Comparison of ENCODE assay signal across 8 mouse cellular contexts in the genomic region with DNA sequence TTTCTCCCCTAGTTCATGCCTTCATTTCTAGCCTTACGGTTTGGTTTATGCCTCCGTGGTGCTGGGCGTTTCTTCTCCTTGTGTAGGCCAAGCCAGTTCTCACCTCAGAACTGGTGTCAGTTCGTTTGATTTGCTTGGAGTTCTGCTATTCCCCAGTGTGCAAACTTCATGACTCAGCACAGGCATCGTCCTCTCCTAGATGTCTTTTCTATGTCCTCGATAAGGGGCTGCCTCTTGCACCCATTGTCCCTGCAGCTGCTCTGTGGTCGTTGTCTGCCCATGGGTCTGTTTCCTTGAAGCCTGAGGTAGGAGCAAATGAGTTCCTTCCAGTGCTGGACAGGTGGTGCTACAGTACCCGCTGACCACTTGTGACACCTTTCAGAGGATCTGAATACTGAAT. TPM values are rescaled to one million over a fixed set of nuclear protein-coding genes. Genes with fewer than 3 reads are reported as not detected.
DNase-seq lines count a peak whose midpoint lies in the region; ATAC-seq and TF ChIP-seq lines count a peak whose summit lies in the region.

No protein-coding gene starts in this region.

- peaks cover 4% of the 10 kb centered on the region; the same call in 1 of the 2 replicates for H3K36me3 ChIP-seq in heart, embryonic 11.5 days (ENCODE audit: control insufficient read depth, insufficient read depth, low read length)
- peaks cover 20% of the 10 kb centered on the region for H3K36me3 ChIP-seq in forebrain, embryonic 12.5 days (replicated peaks)
- H3K36me3 ChIP-seq in limb, embryonic 14.5 days (ENCODE audit: control insufficient read depth, insufficient read depth, low read length), result peaks cover 20% of the 10 kb centered on the region
- peaks cover 14% of the 10 kb centered on the region for H3K36me3 ChIP-seq in neural tube, embryonic 15.5 days

- ATAC-seq in heart, embryonic 11.5 days (replicated peaks; ENCODE audit: insufficient number of reproducible peaks, low FRiP score, low TSS enrichment), result no peak
- ATAC-seq in forebrain, embryonic 12.5 days (ENCODE audit: low FRiP score), result no peak
- ATAC-seq in limb, embryonic 14.5 days (ENCODE audit: low FRiP score, low read depth), result no peak
- ATAC-seq in neural tube, embryonic 15.5 days (ENCODE audit: low FRiP score), result peak; percentile 7

- peak overlapping the region; percentile 81 for H3K27ac ChIP-seq in heart, embryonic 11.5 days (ENCODE audit: low read depth, low read length)
- H3K27ac ChIP-seq in forebrain, embryonic 12.5 days, result peak overlapping the region; percentile 86; the same call in 1 of the 2 replicates
- H3K27ac ChIP-seq in limb, embryonic 14.5 days (replicated peaks; ENCODE audit: low read depth, low read length), result peak overlapping the region; percentile 92
- H3K27ac ChIP-seq in neural tube, embryonic 15.5 days (replicated peaks), result peak overlapping the region; percentile 96

- DNase-seq in heart, postnatal 14 days, result no peak
- DNase-seq in ES-CJ7 (ENCODE audit: low read depth, low spot score), result peak; percentile 22
- DNase-seq in limb, embryonic 14.5 days (ENCODE audit: low spot score), result no peak
- no peak for DNase-seq in urinary bladder, postnatal 4 days (ENCODE audit: low spot score in 2 of 2)
- DNase-seq in ovary, postnatal 14 days (ENCODE audit: low spot score), result no peak

- peak overlapping the region; percentile 85 for H3K4me3 ChIP-seq in heart, embryonic 11.5 days (ENCODE audit: low read depth, low read length)
- H3K4me3 ChIP-seq in forebrain, embryonic 12.5 days (replicated peaks), result peak overlapping the region; percentile 77
- peak overlapping the region; percentile 74 for H3K4me3 ChIP-seq in limb, embryonic 14.5 days (replicated peaks; ENCODE audit: low read length)
- H3K4me3 ChIP-seq in neural tube, embryonic 15.5 days (replicated peaks), result peak overlapping the region; percentile 78

- peak overlapping the region; percentile 94 for H3K9ac ChIP-seq in heart, embryonic 11.5 days (ENCODE audit: low read depth, low read length)
- H3K9ac ChIP-seq in forebrain, embryonic 12.5 days, result peak overlapping the region; percentile 94
- H3K9ac ChIP-seq in limb, embryonic 14.5 days (ENCODE audit: low read depth, low read length, severe bottlenecking), result peak overlapping the region; percentile 87
- peak overlapping the region; percentile 96 for H3K9ac ChIP-seq in neural tube, embryonic 15.5 days (replicated peaks)

- no peaks in the 10 kb centered on the region for H3K9me3 ChIP-seq in heart, embryonic 11.5 days (replicated peaks; ENCODE audit: control insufficient read depth, low read length)
- H3K9me3 ChIP-seq in forebrain, embryonic 12.5 days, result no peaks in the 10 kb centered on the region
- no peaks in the 10 kb centered on the region for H3K9me3 ChIP-seq in limb, embryonic 14.5 days (ENCODE audit: control insufficient read depth, low read length)
- H3K9me3 ChIP-seq in neural tube, embryonic 15.5 days (replicated peaks), result no peaks in the 10 kb centered on the region

- TF ChIP-seq POLR2A in limb, embryonic 14.5 days (IDR thresholded peaks at IDR 0.05; ENCODE audit: borderline replicate concordance, extremely low read depth, insufficient read depth, insufficient read length), result no peak

- intact Hi-C loops in heart, postnatal 14 days (cut with DNase I), result loop anchor here (5.0 kb wide), 1 partner anchor 278 kb away; no protein-coding TSS in a partner anchor

- peak overlapping the region; percentile 96 for H3K4me2 ChIP-seq in heart, embryonic 11.5 days
- peak overlapping the region; percentile 84 for H3K4me2 ChIP-seq in forebrain, embryonic 12.5 days
- peak overlapping the region; percentile 83 for H3K4me2 ChIP-seq in limb, embryonic 14.5 days (replicated peaks; ENCODE audit: low read depth, low read length, severe bottlenecking)
- peak overlapping the region; percentile 83 for H3K4me2 ChIP-seq in neural tube, embryonic 15.5 days

- no peaks in the 10 kb centered on the region for H3K27me3 ChIP-seq in heart, embryonic 11.5 days (ENCODE audit: control insufficient read depth, insufficient read depth, low read length)
- H3K27me3 ChIP-seq in forebrain, embryonic 12.5 days, result no peaks in the 10 kb centered on the region
- no peaks in the 10 kb centered on the region for H3K27me3 ChIP-seq in limb, embryonic 14.5 days (ENCODE audit: control insufficient read depth, insufficient read depth, low read length)
- H3K27me3 ChIP-seq in neural tube, embryonic 15.5 days (replicated peaks), result no peaks in the 10 kb centered on the region

- WGBS in heart, embryonic 11.5 days (ENCODE audit: insufficient replicate concordance), result 17% methylated on average over 8 of the region's 8 CpGs
- 17% methylated on average over 8 of the region's 8 CpGs for WGBS in forebrain, embryonic 12.5 days
- WGBS in limb, embryonic 14.5 days, result 16% methylated on average over 8 of the region's 8 CpGs
- WGBS in neural tube, embryonic 15.5 days, result 13% methylated on average over 8 of the region's 8 CpGs

- H3K4me1 ChIP-seq in heart, embryonic 11.5 days (ENCODE audit: control insufficient read depth, insufficient read depth, low read length), result peaks cover 11% of the 10 kb centered on the region
- H3K4me1 ChIP-seq in forebrain, embryonic 12.5 days, result peaks cover 15% of the 10 kb centered on the region
- H3K4me1 ChIP-seq in limb, embryonic 14.5 days (ENCODE audit: control insufficient read depth, insufficient read depth, low read length), result peaks cover 12% of the 10 kb centered on the region
- peaks cover 19% of the 10 kb centered on the region for H3K4me1 ChIP-seq in neural tube, embryonic 15.5 days

RNA-seq across cellular contexts. Expression of a gene that starts 0.8 kb away (rescaled TPM):
- polyA plus RNA-seq in heart, embryonic 11.5 days (2014; fragmentation: Nextera tagmentation; extraction: Ambion mirVana), result 16.1 and 18.7 TPM in 2 replicates
- total RNA-seq in heart, postnatal 14 days (2021), result 10 to 100 TPM; 14.6 to 17.6 TPM
- polyA plus RNA-seq in forebrain, embryonic 12.5 days (2016; fragmentation: Nextera tagmentation; extraction: Ambion mirVana), result 22.8 and 29.1 TPM in 2 replicates
- polyA plus RNA-seq in limb, embryonic 14.5 days (2012; rRNA removed), result 53.4 and 56.2 TPM in 2 replicates
- polyA plus RNA-seq in limb, embryonic 14.5 days (2014; fragmentation: Nextera tagmentation; extraction: Ambion mirVana), result 28.9 and 32.4 TPM in 2 replicates
- 18.2 and 19.8 TPM in 2 replicates for polyA plus RNA-seq in neural tube, embryonic 15.5 days (2015; fragmentation: Nextera tagmentation; extraction: Ambion mirVana)

RNA-seq across cellular contexts. Expression of a gene that starts 41.3 kb away (rescaled TPM):
- polyA plus RNA-seq in heart, embryonic 11.5 days (2014; fragmentation: Nextera tagmentation; extraction: Ambion mirVana), result 9.0 and 9.3 TPM in 2 replicates
- total RNA-seq in heart, postnatal 14 days (2021), result under 1 TPM in 1 of 2 experiments, not detected in 1; 0.71 TPM
- 11.4 and 13.0 TPM in 2 replicates for polyA plus RNA-seq in forebrain, embryonic 12.5 days (2016; fragmentation: Nextera tagmentation; extraction: Ambion mirVana)
- polyA plus RNA-seq in limb, embryonic 14.5 days (2012; rRNA removed), result 6.4 and 7.4 TPM in 2 replicates
- polyA plus RNA-seq in limb, embryonic 14.5 days (2014; fragmentation: Nextera tagmentation; extraction: Ambion mirVana), result 9.2 and 9.3 TPM in 2 replicates
- polyA plus RNA-seq in neural tube, embryonic 15.5 days (2015; fragmentation: Nextera tagmentation; extraction: Ambion mirVana), result 1.3 and 4.3 TPM in 2 replicates

RNA-seq across cellular contexts. Expression of a gene that starts 41.4 kb away (rescaled TPM):
- polyA plus RNA-seq in heart, embryonic 11.5 days (2014; fragmentation: Nextera tagmentation; extraction: Ambion mirVana), result 64.1 and 65.1 TPM in 2 replicates
- 10 to 100 TPM; 20.6 to 21.4 TPM for total RNA-seq in heart, postnatal 14 days (2021)
- 107 and 112 TPM in 2 replicates for polyA plus RNA-seq in forebrain, embryonic 12.5 days (2016; fragmentation: Nextera tagmentation; extraction: Ambion mirVana)
- polyA plus RNA-seq in limb, embryonic 14.5 days (2012; rRNA removed), result 29.4 and 51.7 TPM in 2 replicates
- polyA plus RNA-seq in limb, embryonic 14.5 days (2014; fragmentation: Nextera tagmentation; extraction: Ambion mirVana), result 78.1 and 83.0 TPM in 2 replicates
- 73.2 and 77.2 TPM in 2 replicates for polyA plus RNA-seq in neural tube, embryonic 15.5 days (2015; fragmentation: Nextera tagmentation; extraction: Ambion mirVana)
